21 mouse cellular contexts compared by ENCODE assay signal in the genomic region with DNA sequence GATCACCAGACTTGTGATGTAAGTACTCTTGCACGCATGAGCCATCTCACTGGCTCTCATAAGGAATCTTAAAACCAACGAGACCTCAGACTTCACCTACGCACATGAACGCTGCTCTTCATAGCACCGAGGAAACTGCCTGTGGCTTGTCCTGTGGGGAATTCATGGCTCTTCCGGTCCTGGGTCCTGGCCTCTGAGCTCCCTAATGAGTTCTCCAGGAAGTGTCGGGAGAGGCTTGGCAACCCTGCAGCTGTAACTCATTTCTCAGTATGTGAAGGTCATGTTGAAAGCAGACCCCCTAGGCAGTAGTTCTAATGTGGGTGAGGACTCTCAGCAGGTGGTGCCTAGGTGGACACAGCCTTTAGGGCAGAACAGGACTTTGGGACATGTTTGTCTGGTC.
DNase-seq lines count a peak whose midpoint lies in the region; ATAC-seq and TF ChIP-seq lines count a peak whose summit lies in the region.
"Had no signal": no experiment of that assay in that cellular context is flagged by ENCODE, and none has a peak within 500 bp of the region (broad histone marks: within the 10 kb centered on the region; RNA-seq: fewer than 3 reads in every experiment).

No protein-coding gene starts in this region.

- no peak overlapping the region for H3K4me3 ChIP-seq in lung, embryonic 14.5 days (ENCODE audit: low read depth, low read length)
- H3K4me3 ChIP-seq in lung, postnatal 0 days (ENCODE audit: low read depth, low read length) = no peak overlapping the region
- H3K4me3 ChIP-seq: forebrain, embryonic 12.5 days; heart, embryonic 15.5 days; limb, embryonic 13.5 days; liver, embryonic 15.5 days had no signal

- H3K9me3 ChIP-seq in lung, embryonic 14.5 days (ENCODE audit: low read depth, low read length) = no peaks in the 10 kb centered on the region
- no peaks in the 10 kb centered on the region for H3K9me3 ChIP-seq in lung, postnatal 0 days (ENCODE audit: low read length)
- H3K9me3 ChIP-seq: forebrain, embryonic 12.5 days; heart, embryonic 15.5 days; limb, embryonic 13.5 days; liver, embryonic 15.5 days had no signal

- H3K9ac ChIP-seq in lung, embryonic 14.5 days = no peak overlapping the region
- H3K9ac ChIP-seq in lung, postnatal 0 days (replicated peaks; ENCODE audit: low read depth) = no peak overlapping the region
- H3K9ac ChIP-seq: forebrain, embryonic 12.5 days; heart, embryonic 15.5 days; limb, embryonic 13.5 days; liver, embryonic 15.5 days had no signal

- peak; percentile 18 for DNase-seq in adrenal gland, postnatal 14 days
- no peak for DNase-seq in adrenal gland, adult 8-10 months
- DNase-seq in lung, embryonic 14.5 days = peak; percentile 37
- DNase-seq in lung, postnatal 0 days (ENCODE audit: low spot score) = no peak
- peak; percentile 43 for DNase-seq in kidney, postnatal 10 days
- DNase-seq in mesoderm, embryonic 11.5 days (ENCODE audit: low read depth, low spot score) = peak; percentile 22
- no peak for DNase-seq in lung, adult 18-20 months
- DNase-seq in T-cell, adult 2 months (ENCODE audit: low spot score) = no peak
- DNase-seq: cerebellum, postnatal 10 days; gastrocnemius, postnatal 10 days; heart, postnatal 4 days; layer of hippocampus, adult 9-11 months; lung, postnatal 14 days; right cerebral cortex, postnatal 25 days; thymus, postnatal 36 days had no signal

- ATAC-seq in lung, embryonic 14.5 days (ENCODE audit: insufficient read depth) = 0 out of 2 replicates have a peak, but pooled peaks have one; percentile 31
- no peak for ATAC-seq in lung, postnatal 0 days
- ATAC-seq: CD4-positive, CD25-positive, alpha-beta regulatory T cell, adult 4 months had no signal

- H3K27ac ChIP-seq in lung, embryonic 14.5 days (ENCODE audit: low read depth) = no peak overlapping the region
- no peak overlapping the region for H3K27ac ChIP-seq in lung, postnatal 0 days (ENCODE audit: low read length)
- H3K27ac ChIP-seq: forebrain, embryonic 12.5 days; heart, embryonic 15.5 days; hindbrain, postnatal 0 days; limb, embryonic 13.5 days; liver, embryonic 15.5 days had no signal

- TF ChIP-seq CTCF in lung, embryonic 14.5 days (IDR thresholded peaks at IDR 0.05; ENCODE audit: low read depth) = no peak
- TF ChIP-seq CTCF in lung, postnatal 0 days (IDR thresholded peaks at IDR 0.05) = no peak

- H3K36me3 ChIP-seq in lung, embryonic 14.5 days (ENCODE audit: insufficient read depth) = peaks cover 40% of the 10 kb centered on the region
- peaks cover 13% of the 10 kb centered on the region for H3K36me3 ChIP-seq in lung, postnatal 0 days (ENCODE audit: insufficient read depth, low read length)

- 61% methylated on average over 7 of the region's 7 CpGs for WGBS in lung, embryonic 14.5 days
- WGBS in lung, postnatal 0 days = 57% methylated on average over 7 of the region's 7 CpGs

- no peak overlapping the region for H3K4me2 ChIP-seq in lung, embryonic 14.5 days
- no peak overlapping the region for H3K4me2 ChIP-seq in lung, postnatal 0 days (replicated peaks; ENCODE audit: low read depth, low read length)
- H3K4me2 ChIP-seq: forebrain, embryonic 12.5 days; heart, embryonic 15.5 days; limb, embryonic 13.5 days; liver, embryonic 15.5 days had no signal

- no peaks in the 10 kb centered on the region for H3K27me3 ChIP-seq in lung, embryonic 14.5 days (ENCODE audit: insufficient read depth, low read length)
- H3K27me3 ChIP-seq in lung, postnatal 0 days (replicated peaks; ENCODE audit: insufficient read depth, low read length) = no peaks in the 10 kb centered on the region
- H3K27me3 ChIP-seq: forebrain, embryonic 12.5 days; heart, embryonic 15.5 days; limb, embryonic 13.5 days; liver, embryonic 15.5 days had no signal

- H3K4me1 ChIP-seq in lung, embryonic 14.5 days (ENCODE audit: insufficient read depth) = no peaks in the 10 kb centered on the region
- 0 out of 2 replicates have a peak, but pooled peaks cover 4% of the 10 kb centered on the region for H3K4me1 ChIP-seq in lung, postnatal 0 days (ENCODE audit: insufficient read depth, low read depth, low read length)
- H3K4me1 ChIP-seq: heart, embryonic 15.5 days had no signal

- no peak for TF ChIP-seq EP300 in lung, postnatal 0 days (IDR thresholded peaks at IDR 0.05)

Comparison
In these comparisons a context has a peak if more than half of its experiments do, and no peak if none do; other contexts are left out.
1. DNase-seq: peak in adrenal gland, postnatal 14 days (single experiment), lung, embryonic 14.5 days (single experiment), kidney, postnatal 10 days (single experiment) and mesoderm, embryonic 11.5 days (single experiment); none in adrenal gland, adult 8-10 months (single experiment), lung, postnatal 0 days (single experiment), lung, adult 18-20 months (0 of 2) and T-cell, adult 2 months (single experiment).